Mouse (Mus musculus): ENCODE measurements at regions not wholly inside any gene's neighbourhood (a gene's known extent, or its start where the extent isn't known, plus 50 kb on each side); places are given as distances from the start of the nearest gene placed in this dataset.
A peak's percentile ranks its signal among the peaks of the same experiment; 100 is the strongest.

- Histone ChIP-seq H3K4me3 (ENCODE audit: low read depth, low read length) (no peak overlapping the region), H3K27me3 (replicated peaks; ENCODE audit: insufficient read depth, low read length) (peaks cover 27% of the 10 kb centered on the region)
- TF ChIP-seq CTCF (IDR thresholded peaks at IDR 0.05) (no peak), EP300 (IDR thresholded peaks at IDR 0.05) (no peak)
These were observed 71.1 kb downstream of the Hoxc4 start for GRCm38 (mm10) chr15:103089852-103090251.

GRCm38 (mm10) chr15:103089440-103089839, 70.7 kb downstream of the Hoxc4 start:
- TF ChIP-seq CTCF (IDR thresholded peaks at IDR 0.05): no peak
- no peak for DNase-seq (ENCODE audit: low spot score)
- Histone ChIP-seq H3K27ac (ENCODE audit: low read length) (no peak overlapping the region), H3K36me3 (ENCODE audit: insufficient read depth, low read length) (no peaks in the 10 kb centered on the region), H3K4me3 (ENCODE audit: low read depth, low read length) (no peak overlapping the region), H3K9me3 (ENCODE audit: low read length) (no peaks in the 10 kb centered on the region), H3K4me2 (replicated peaks; ENCODE audit: low read depth, low read length) (no peak overlapping the region), H3K9ac (replicated peaks; ENCODE audit: low read depth) (no peak overlapping the region), H3K27me3 (replicated peaks; ENCODE audit: insufficient read depth, low read length) (peaks cover 28% of the 10 kb centered on the region), H3K4me1 (ENCODE audit: insufficient read depth, low read depth, low read length) (0 out of 2 replicates have a peak, but pooled peaks cover 6% of the 10 kb centered on the region)
- 73% methylated on average over 1 of the region's 1 CpGs for WGBS
- no peak for ATAC-seq

More at GRCm38 (mm10) chr15:103089852-103090251, 71.1 kb downstream of the Hoxc4 start:
- Histone ChIP-seq H3K27ac (ENCODE audit: low read length) (no peak overlapping the region), H3K4me1 (ENCODE audit: insufficient read depth, low read depth, low read length) (0 out of 2 replicates have a peak, but pooled peaks cover 6% of the 10 kb centered on the region), H3K9ac (replicated peaks; ENCODE audit: low read depth) (no peak overlapping the region), H3K36me3 (ENCODE audit: insufficient read depth, low read length) (no peaks in the 10 kb centered on the region), H3K9me3 (ENCODE audit: low read length) (no peaks in the 10 kb centered on the region), H3K4me2 (replicated peaks; ENCODE audit: low read depth, low read length) (no peak overlapping the region)
- WGBS: 50% methylated on average over 1 of the region's 1 CpGs
- ATAC-seq (no peak), DNase-seq (ENCODE audit: low spot score) (no peak)

DNA sequence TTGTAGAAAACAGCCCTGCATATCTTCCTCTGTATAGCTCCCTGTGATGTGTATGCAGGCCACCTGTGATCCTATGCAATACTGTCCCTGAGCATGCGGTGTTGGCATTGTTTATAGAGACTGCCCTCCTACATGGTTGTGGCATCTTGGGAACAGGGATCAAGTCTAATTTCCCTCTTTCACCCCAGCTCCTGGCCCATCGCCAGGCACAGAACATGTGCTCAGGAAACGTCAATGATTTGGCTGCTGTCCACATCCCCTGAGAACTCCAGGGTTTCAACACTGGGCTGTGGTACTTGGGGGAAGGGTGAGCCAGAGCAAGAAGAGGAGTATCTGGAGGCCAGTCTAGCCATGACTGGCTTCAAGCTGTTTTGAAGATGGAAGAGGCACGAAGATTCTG, 68.5 kb downstream of the Hoxc4 start:
- 17% methylated on average over 4 of the region's 4 CpGs for WGBS
- Histone ChIP-seq H3K4me3 (ENCODE audit: low read depth, low read length) (no peak overlapping the region), H3K4me1 (ENCODE audit: insufficient read depth, low read depth, low read length) (0 out of 2 replicates have a peak, but pooled peaks cover 6% of the 10 kb centered on the region), H3K9me3 (ENCODE audit: low read length) (no peaks in the 10 kb centered on the region), H3K27me3 (replicated peaks; ENCODE audit: insufficient read depth, low read length) (peaks cover 31% of the 10 kb centered on the region), H3K9ac (replicated peaks; ENCODE audit: low read depth) (no peak overlapping the region), H3K4me2 (replicated peaks; ENCODE audit: low read depth, low read length) (no peak overlapping the region), H3K36me3 (ENCODE audit: insufficient read depth, low read length) (no peaks in the 10 kb centered on the region), H3K27ac (ENCODE audit: low read length) (no peak overlapping the region)
- peak; percentile 48; the same call in 1 of the 2 replicates for ATAC-seq
- peak; percentile 77 for DNase-seq (ENCODE audit: low spot score)
- no peak for TF ChIP-seq CTCF (IDR thresholded peaks at IDR 0.05)
- TF ChIP-seq EP300 (IDR thresholded peaks at IDR 0.05): no peak

GRCm38 (mm10) chr15:103086672-103087069, 67.9 kb downstream of the Hoxc4 start:
- Histone ChIP-seq H3K9ac (replicated peaks; ENCODE audit: low read depth) (no peak overlapping the region), H3K4me3 (ENCODE audit: low read depth, low read length) (no peak overlapping the region), H3K27me3 (replicated peaks; ENCODE audit: insufficient read depth, low read length) (peaks cover 31% of the 10 kb centered on the region), H3K4me1 (ENCODE audit: insufficient read depth, low read depth, low read length) (0 out of 2 replicates have a peak, but pooled peaks cover 6% of the 10 kb centered on the region), H3K27ac (ENCODE audit: low read length) (no peak overlapping the region), H3K9me3 (ENCODE audit: low read length) (no peaks in the 10 kb centered on the region), H3K36me3 (ENCODE audit: insufficient read depth, low read length) (no peaks in the 10 kb centered on the region), H3K4me2 (replicated peaks; ENCODE audit: low read depth, low read length) (no peak overlapping the region)
- TF ChIP-seq CTCF (IDR thresholded peaks at IDR 0.05): no peak
- no peak for TF ChIP-seq EP300 (IDR thresholded peaks at IDR 0.05)
- ATAC-seq (no peak), DNase-seq (ENCODE audit: low spot score) (no peak)
- 12% methylated on average over 15 of the region's 15 CpGs for WGBS

Data from lung, postnatal 0 days (tissue).